Mouse (Mus musculus) embryo, embryonic 11.5 days (tissue): ENCODE results near the gene Ptpn12.

Experiments
- DNase-seq: peaks from one replicate; pipeline ENCODE4 v3.0.0-alpha.2; 2012; ENCODE audit warnings: low read depth, low spot score

The Ptpn12 gene

DNA sequence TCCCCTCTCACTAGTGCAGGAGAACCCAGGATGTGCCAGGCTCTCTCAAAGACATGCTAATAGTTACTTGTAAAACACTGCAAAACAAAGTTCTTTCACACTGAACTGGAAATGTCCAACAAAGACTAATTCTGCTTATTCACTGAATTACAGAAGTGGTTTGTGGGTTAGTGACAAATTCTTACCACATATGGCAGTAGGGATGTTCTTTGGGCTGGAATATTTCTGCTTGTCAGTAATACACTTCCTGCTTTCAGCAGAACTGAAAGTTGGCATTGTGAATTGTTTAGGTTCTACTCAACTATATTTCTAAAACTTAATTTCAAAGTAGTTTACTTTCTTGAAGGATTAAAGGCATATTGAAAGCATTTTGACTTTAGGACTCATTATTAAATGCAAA is 25.5 kb downstream of the Ptpn12 start:
- no peak for DNase-seq

- no peak for DNase-seq
Measured at GRCm38 (mm10) chr5:21017075-21017474, 38.6 kb downstream of the Ptpn12 start.

- no peak for DNase-seq
Measured at GRCm38 (mm10) chr5:21010908-21011307, 44.8 kb downstream of the Ptpn12 start.

DNA sequence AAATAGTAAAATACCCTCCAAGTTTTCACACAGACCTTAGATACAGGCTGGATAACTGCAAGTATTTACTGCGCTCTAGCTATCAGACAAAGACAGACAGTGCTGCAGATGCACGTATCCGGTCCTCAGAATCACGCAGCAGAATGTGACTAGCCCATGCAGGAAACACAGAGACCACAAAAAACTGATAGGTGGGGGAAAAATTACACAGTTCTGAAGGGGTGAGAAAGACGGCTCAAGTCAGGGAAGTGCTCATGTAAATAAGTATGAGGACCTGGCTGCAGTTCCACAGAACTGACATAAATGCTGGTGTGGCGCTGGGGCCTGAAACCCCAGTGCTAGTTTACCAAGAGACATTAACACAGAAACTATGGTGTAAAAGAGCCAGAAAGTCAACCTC is 53.0 kb downstream of the Ptpn12 start:
- DNase-seq: no peak

- no peak for DNase-seq
Measured at GRCm38 (mm10) chr5:21001622-21002315, 53.9 kb downstream of the Ptpn12 start.

- DNase-seq: no peak
Measured at GRCm38 (mm10) chr5:20998427-20998826, 57.3 kb downstream of the Ptpn12 start.

GRCm38 (mm10) chr5:20997555-20997954 is 58.2 kb downstream of the Ptpn12 start:
- no peak for DNase-seq

DNA sequence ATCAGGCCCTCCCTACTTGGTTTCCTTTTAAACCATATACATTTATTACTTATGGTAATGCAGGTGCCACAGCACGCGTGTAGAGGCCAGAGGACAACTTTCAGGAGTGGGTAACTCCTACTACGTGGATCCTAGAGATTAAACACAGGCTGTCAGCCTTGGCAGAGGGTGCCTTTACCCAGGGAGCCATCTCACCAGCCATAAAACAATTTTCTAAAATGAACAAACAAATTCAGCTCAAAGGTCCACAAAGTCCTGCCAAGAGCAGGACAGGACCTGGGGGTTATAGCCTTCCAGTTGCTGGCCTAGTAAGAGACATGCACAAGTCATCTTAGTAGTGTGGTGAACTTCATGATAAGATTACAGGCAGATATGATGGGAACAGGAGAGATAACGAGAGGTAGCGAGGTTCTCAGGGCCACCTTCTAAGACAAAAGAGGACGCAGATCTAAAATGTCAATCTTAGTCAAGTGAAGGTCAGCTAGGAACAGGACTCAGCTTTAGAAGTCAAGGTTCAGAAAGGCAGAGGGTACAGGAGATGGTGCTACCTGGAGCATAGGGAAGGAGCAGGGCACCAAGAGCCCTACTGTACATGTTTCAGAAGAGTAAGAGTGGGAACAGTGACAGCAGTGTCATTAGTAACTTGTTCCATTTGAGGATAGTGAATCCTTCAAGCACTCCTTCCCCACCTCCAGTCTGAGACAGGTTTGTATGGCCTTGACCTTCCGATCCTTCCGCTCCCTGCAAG is 65.5 kb downstream of the Ptpn12 start:
- DNase-seq: no peak

- DNase-seq: no peak
Measured at GRCm38 (mm10) chr5:20986271-20986670, 69.4 kb downstream of the Ptpn12 start.

- DNase-seq: no peak
Measured at GRCm38 (mm10) chr5:20983505-20983904, 72.2 kb downstream of the Ptpn12 start.

GRCm38 (mm10) chr5:20974690-20975089 is 81.0 kb downstream of the Ptpn12 start:
- DNase-seq: no peak

- no peak for DNase-seq
Measured at GRCm38 (mm10) chr5:20973999-20974398, 81.7 kb downstream of the Ptpn12 start.

GRCm38 (mm10) chr5:20973069-20973468 is 82.6 kb downstream of the Ptpn12 start:
- no peak for DNase-seq

DNA sequence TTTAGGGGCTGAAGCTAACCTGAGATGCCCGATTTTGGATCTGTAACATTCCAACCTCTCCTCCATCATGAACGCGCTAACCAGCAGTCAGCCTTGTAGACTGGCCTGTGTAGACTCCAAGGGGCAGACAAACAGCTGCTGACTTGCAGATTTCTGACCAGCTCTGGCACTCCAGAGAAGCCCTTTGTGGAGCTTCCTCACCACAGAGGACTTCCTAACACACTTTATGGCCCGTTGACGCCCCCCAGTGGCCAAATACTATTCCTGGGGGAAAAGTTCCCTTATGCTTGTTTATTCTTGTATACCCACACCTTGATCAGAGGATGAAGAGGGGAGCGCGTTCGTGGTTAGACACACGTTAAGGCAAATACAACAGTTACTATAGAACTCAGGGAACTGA is 86.7 kb downstream of the Ptpn12 start:
- no peak for DNase-seq

- DNase-seq: no peak
Measured at GRCm38 (mm10) chr5:20968493-20968892, 87.2 kb downstream of the Ptpn12 start.

DNA sequence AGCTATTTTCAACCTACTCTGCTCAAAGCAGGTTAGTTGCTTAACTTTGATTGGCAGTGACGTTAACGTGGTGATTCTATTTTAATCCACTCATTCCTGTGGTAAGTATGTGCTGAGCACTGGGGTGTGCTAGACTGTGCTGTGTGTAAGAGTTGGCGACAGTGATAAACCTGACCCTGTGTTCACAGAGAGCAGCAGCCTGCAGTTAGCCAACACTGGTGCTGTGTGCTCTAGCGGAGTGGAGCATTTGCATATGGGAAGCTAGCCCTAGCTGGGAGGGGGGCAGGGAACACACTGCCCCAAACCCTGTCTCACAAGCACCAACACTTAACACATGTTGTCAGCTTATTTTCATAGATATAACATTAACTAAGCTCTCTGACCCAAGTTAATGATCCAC is 87.8 kb downstream of the Ptpn12 start:
- no peak for DNase-seq

DNA sequence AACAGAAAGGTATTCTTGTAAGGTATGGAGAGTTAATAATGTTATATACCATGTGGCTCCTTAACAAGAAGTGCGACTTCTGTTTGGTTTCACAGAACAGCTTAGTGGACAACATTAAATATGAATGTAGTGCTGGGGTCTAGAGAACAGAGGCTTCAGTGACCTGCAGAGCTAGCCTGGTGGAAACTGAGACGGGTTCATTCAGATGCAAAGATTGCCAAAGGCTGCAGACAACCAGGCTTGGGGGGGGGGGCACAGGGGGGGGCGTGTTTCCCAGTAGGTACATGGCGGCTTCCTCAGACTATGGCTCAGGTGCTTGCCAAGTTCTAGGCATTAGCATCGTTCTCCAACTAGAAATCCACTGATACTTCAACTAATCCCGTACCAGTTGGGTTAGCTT is 91.3 kb downstream of the Ptpn12 start:
- no peak for DNase-seq

- no peak for DNase-seq
Measured at GRCm38 (mm10) chr5:20963295-20963694, 92.4 kb downstream of the Ptpn12 start.

DNA sequence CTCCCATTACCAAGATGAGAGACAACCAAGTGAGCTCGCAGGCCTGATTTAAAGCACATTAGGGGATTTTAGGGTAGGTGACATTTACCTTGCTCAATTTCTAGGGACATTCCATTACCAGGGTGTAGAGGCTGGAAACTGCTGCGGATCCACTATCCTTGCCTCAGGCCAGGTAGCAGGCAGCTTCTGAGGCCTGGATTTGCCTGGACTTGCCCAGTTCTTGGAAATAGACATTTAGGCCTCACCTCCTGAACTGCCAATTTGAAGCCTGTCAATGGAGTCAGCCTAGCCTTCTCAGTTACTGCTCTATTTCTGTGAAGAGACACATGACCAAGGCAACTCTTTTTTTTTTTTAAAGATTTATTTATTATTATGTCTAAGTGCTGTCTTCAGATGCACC is 94.8 kb downstream of the Ptpn12 start:
- DNase-seq: no peak

DNA sequence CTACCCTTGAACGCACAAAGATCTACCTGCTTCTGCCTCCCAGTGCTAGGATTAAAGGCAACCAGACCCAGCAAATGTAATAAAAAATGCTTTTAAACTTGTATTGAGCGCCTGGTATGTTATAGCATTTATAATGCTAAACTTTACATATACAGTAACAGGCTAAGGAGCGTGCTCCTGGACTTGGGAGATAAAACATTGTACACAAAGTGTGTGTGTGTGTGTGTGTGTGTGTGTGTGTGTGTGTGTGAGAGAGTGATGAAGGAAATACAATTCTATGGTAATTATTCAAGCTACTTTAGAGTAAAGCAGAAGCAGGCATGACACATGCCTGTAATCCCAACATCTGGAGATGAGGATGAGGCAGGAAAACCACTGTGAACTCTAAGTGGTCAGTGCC is 99.4 kb downstream of the Ptpn12 start, which contains the start of gene Rsbn1l:
TSS of gene Rsbn1l (minus strand) at position 101 of the 400 bp plus-strand sequence.
- DNase-seq: no peak

- no peak for DNase-seq
Measured at GRCm38 (mm10) chr5:20955114-20955835, 100.4 kb downstream of the Ptpn12 start.

DNA sequence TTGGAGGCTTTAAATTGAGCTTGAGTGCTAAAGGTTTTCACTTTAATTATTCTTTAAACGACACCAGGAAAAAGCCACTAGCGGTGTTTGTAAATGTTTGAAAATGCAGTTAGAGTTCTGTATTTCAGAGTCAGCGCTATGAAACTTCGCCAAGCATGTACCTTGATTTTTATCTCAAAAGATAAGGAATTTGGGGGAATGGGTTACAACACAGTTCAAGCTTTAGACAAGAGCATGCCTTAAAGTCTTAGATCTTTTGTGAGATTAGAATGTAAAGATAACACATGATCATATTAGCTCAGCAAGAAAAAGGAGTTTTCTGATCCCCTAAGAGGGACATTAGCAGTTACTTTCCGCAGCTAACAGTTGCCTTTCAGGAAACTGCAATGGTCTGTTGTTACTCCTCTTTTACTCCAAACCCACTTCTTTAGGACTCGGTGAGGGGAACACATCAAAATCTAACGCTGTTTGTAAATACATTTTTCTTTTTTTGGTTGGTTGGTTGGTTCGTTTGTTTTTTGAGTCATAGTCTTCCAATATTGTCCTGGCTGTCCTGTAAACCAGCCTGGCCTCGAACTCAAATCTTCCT is 103.3 kb downstream of the Ptpn12 start:
- no peak for DNase-seq
